Mouse (Mus musculus) liver, embryonic 14.5 days (tissue): ENCODE measurements around the gene Fmnl2. TPM values are rescaled to one million over a fixed set of nuclear protein-coding genes. Genes with fewer than 3 reads are reported as not detected.

Source experiments
- ATAC-seq: fragments of 200-750 bp; cut with Nextera tagmentation; 2 replicates; pipeline ENCODE4 v1.8.0; 2017; ENCODE audit warnings: moderate number of reproducible peaks, mild to moderate bottlenecking, moderate library complexity; ENCODE audit not compliant: insufficient read depth
- DNase-seq, 3 experiments: peaks; one replicate each; pipeline ENCODE4 v3.0.0-alpha.2; 2012 to 2013; ENCODE audit warnings: low read depth in 3 of 3, low spot score in 3 of 3
- H3K27ac ChIP-seq: fragments of 300-500 bp; sonication (generic); 2 replicates; pipeline ENCODE4 v1.5.1; 2014; ENCODE audit warnings: moderate library complexity, mild to moderate bottlenecking, control low read depth, inconsistent platforms
- H3K27me3 ChIP-seq: fragments of 300-500 bp; sonication (generic); 2 replicates; pipeline ENCODE4 v1.6.1; 2014; ENCODE audit warnings: mild to moderate bottlenecking, low read length, moderate library complexity; ENCODE audit not compliant: control insufficient read depth, insufficient read depth
- H3K36me3 ChIP-seq: fragments of 300-500 bp; sonication (generic); replicated peaks from 2 replicates; pipeline ENCODE4 v1.6.1; 2014; ENCODE audit warnings: low read depth; ENCODE audit not compliant: control insufficient read depth, insufficient read depth
- H3K4me1 ChIP-seq, 2 experiments: fragments of 200-500 bp in 1 of 2; fragments of 300-500 bp in 1 of 2; sonication (generic) in 1 of 2; replicated peaks; 2 replicates each; pipeline ENCODE4 v1.6.1; 2012 to 2014; ENCODE audit warnings: antibody characterized with exemption in 1 of 2, inconsistent platforms in 1 of 2, low read length in 1 of 2; ENCODE audit not compliant: control insufficient read depth in 2 of 2, insufficient read depth in 2 of 2
- H3K4me2 ChIP-seq: fragments of 300-500 bp; sonication (generic); 2 replicates; pipeline ENCODE4 v1.6.1; 2014; ENCODE audit warnings: low read depth, mild to moderate bottlenecking, control low read depth, moderate library complexity
- H3K4me3 ChIP-seq, 2 experiments: fragments of 200-500 bp in 1 of 2; fragments of 300-500 bp in 1 of 2; sonication (generic) in 1 of 2; 2 replicates each; pipeline ENCODE4 v1.5.1; 2012 to 2014; ENCODE audit warnings: low read depth in 2 of 2, low read length in 2 of 2, mild to moderate bottlenecking in 2 of 2, control low read depth in 1 of 2, inconsistent platforms in 1 of 2, moderate library complexity in 1 of 2; ENCODE audit not compliant: insufficient read depth in 1 of 2
- H3K9ac ChIP-seq: fragments of 300-500 bp; sonication (generic); replicated peaks from 2 replicates; pipeline ENCODE4 v1.6.1; 2014; ENCODE audit warnings: mild to moderate bottlenecking, control low read depth, moderate library complexity
- H3K9me3 ChIP-seq: fragments of 300-500 bp; sonication (generic); 2 replicates; pipeline ENCODE4 v1.6.1; 2016; ENCODE audit warnings: low read length, mixed read lengths; ENCODE audit not compliant: control insufficient read depth
- CTCF ChIP-seq: IDR thresholded peaks from 2 replicates; pipeline ENCODE4 v1.5.1; 2016; ENCODE audit warnings: antibody characterized with exemption, low read depth, control low read depth
- EP300 ChIP-seq: IDR thresholded peaks from 2 replicates; pipeline ENCODE4 v1.6.1; 2016; ENCODE audit warnings: antibody characterized with exemption, low read depth
- WGBS: fragments of 180-500 bp; shearing (Covaris S2); extraction: QIAGEN DNeasy Blood & Tissue Kit; methylation state at CpG from one replicate; pipeline ENCODE4 v1.1.7; 2014; ENCODE audit not compliant: insufficient replicate concordance; 5-methylcytosine and 5-hydroxymethylcytosine counted together
- polyA plus RNA-seq, 2 experiments: library from polyadenylated mRNA; depleted of rRNA in 1 of 2; stranded (reverse) in 1 of 2; unstranded in 1 of 2; fragments of >200 nt; fragmentation: Nextera tagmentation in 1 of 2; extraction: Ambion mirVana in 1 of 2; gene quantifications; 2 replicates each; pipeline versions ENCODE4 v1.2.1 to v1.2.3; 2012 to 2014

Gene Fmnl2
- polyA plus RNA-seq, 2 experiments = 0.39 to 0.79 TPM

DNA sequence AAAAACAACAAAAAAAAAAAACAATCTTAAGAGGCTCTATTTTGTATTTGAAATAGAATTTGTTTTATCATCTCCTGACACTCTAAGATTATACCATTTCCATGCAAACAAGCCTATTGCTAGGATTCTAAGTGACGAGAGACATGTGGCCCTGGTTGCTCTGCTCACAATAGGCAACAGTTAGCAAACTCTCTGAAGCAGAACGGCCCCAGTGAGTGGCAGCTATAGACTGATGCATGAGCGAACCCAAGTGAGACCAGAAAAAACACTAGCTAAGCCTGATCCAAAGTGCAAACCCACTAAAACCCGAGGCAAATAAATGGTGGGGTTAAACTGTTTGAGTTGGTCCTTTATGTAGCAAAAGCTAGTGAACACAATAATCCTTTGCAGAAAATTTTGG is 18.6 kb upstream of the Fmnl2 start:
- WGBS = 61% methylated on average over 4 of the region's 4 CpGs
- Histone ChIP-seq H3K4me1 (no peaks in the 10 kb centered on the region), H3K27ac (no peak overlapping the region), H3K9ac (no peak overlapping the region), H3K27me3 (no peaks in the 10 kb centered on the region), H3K36me3 (no peaks in the 10 kb centered on the region), H3K9me3 (no peaks in the 10 kb centered on the region), H3K4me3 (no peak overlapping the region), H3K4me2 (no peak overlapping the region)
- ATAC-seq (no peak), DNase-seq (no peak)
- no peak for TF ChIP-seq EP300
- TF ChIP-seq CTCF = no peak

DNA sequence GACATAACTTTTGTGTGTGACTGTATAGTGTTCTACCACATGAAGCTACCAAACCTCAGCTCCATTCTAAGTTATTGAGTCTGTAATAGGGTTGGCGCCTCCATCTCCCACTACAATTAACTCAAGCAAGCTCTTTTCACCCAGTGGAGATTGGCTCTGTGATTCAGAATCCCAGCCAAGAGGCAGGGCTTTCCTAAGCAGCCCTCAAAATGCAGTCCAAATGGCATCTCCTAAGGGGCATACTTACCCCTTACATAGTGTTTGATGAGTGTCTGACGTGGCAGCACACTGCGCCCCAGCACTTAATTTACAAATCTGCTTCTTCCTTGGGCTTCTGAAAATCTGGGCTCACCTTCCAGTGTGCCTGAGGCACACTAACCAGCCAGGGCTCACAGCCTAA is 17.8 kb upstream of the Fmnl2 start:
- no peak overlapping the region for H3K4me3 ChIP-seq
- H3K9me3 ChIP-seq = no peaks in the 10 kb centered on the region
- TF ChIP-seq EP300 = no peak
- no peak for TF ChIP-seq CTCF
- H3K4me1 ChIP-seq = no peaks in the 10 kb centered on the region
- no peak overlapping the region for H3K4me2 ChIP-seq
- DNase-seq = no peak
- WGBS = 71% methylated on average over 3 of the region's 3 CpGs
- ATAC-seq = no peak
- H3K9ac ChIP-seq = no peak overlapping the region
- no peak overlapping the region for H3K27ac ChIP-seq
- no peaks in the 10 kb centered on the region for H3K36me3 ChIP-seq
- H3K27me3 ChIP-seq = no peaks in the 10 kb centered on the region

DNA sequence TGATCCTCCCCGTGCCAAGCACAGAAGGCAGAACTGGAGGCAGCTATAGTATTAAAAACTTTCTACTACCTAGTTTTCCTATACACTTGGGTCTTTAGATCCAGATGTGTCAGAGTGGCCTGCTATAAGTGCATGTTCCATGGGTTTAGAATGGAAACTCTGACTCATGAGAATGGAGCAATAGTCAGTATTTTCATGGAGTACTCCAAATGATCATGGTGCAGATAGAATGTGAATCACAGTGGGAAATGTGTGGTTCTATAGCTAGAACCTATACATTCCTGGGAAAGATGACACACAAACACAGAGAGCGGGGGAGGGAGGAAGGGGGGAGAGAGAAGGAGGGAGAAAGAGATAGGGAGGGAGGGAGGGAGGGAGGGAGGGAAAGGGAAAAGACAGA is 13.8 kb upstream of the Fmnl2 start:
- ATAC-seq = no peak
- H3K4me3 ChIP-seq = no peak overlapping the region
- 67% methylated on average over 2 of the region's 2 CpGs for WGBS
- no peak for TF ChIP-seq EP300
- H3K9ac ChIP-seq = no peak overlapping the region
- H3K36me3 ChIP-seq = no peaks in the 10 kb centered on the region
- H3K9me3 ChIP-seq = no peaks in the 10 kb centered on the region
- no peaks in the 10 kb centered on the region for H3K4me1 ChIP-seq
- no peak for DNase-seq
- no peaks in the 10 kb centered on the region; the same call in 1 of the 2 replicates for H3K27me3 ChIP-seq
- H3K4me2 ChIP-seq = no peak overlapping the region
- no peak overlapping the region for H3K27ac ChIP-seq

DNA sequence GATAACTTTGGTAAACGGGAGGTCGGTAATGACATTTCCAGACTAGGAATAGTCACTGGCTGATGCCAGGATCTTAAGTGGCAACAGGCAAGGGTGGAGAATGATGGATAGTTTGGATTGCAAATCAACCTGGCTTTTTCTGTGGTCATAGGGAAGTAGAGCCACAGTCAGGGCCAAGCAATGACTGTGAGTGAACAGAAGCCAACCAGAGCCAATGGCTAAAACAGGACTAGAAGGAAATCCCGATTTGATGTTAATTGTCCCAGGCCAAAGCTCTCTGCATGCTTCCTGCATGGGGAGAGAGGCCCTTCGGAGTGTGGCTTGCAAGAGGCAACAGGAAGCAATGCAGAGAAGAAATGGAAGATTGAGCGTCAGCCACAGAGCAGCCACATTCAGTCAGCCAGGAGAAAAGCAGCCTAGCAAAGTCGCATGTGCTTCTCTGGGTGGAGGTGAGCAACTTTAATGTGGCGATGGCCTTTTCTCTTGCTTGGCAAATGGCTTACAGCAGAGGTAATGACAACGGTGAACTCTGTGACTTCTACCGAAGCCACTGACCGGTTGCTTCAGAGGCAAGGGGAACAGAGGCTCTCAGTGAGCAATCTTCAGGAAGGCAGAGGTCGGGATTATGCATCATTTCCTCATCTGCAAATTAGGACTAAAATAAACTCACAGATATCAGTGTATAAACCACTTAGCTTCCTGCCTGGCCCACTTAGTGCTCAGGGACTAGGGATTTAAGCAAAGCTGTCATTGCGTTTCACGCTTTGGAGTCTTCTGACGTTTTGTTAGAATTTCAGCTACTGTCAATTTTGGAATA is 12.5 kb upstream of the Fmnl2 start:
- no peak overlapping the region for H3K4me3 ChIP-seq
- no peaks in the 10 kb centered on the region; the same call in 1 of the 2 replicates for H3K27me3 ChIP-seq
- no peaks in the 10 kb centered on the region for H3K36me3 ChIP-seq
- no peaks in the 10 kb centered on the region for H3K4me1 ChIP-seq
- TF ChIP-seq CTCF (no peak), EP300 (no peak)
- ATAC-seq (no peak), DNase-seq (no peak)
- no peak overlapping the region for H3K27ac ChIP-seq
- H3K4me2 ChIP-seq = no peak overlapping the region
- H3K9ac ChIP-seq = no peak overlapping the region
- 33% methylated on average over 14 of the region's 14 CpGs for WGBS
- H3K9me3 ChIP-seq = no peaks in the 10 kb centered on the region

DNA sequence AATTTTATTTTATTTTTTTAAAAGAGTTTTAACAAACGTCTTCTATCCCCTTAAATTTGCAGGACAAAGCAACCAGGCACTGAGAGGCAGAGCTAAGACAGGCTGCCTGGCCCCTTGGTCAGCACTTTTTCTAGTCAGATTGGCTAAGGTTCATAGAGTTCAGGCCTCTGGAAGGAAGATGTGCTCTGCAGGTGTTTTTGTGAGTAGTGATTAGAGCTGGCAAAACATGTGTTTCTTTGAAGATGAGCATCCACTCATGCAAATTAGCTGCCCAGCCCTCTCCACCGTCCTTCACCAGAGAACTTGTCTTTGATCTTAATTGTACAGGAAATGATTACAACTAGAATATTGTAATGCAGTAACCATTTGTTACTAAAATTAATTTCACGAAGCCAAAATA is 11.2 kb upstream of the Fmnl2 start:
- WGBS = 37% methylated on average over 3 of the region's 3 CpGs
- ATAC-seq (no peak), DNase-seq (no peak)
- Histone ChIP-seq H3K4me3 (no peak overlapping the region), H3K9ac (no peak overlapping the region), H3K36me3 (no peaks in the 10 kb centered on the region), H3K4me2 (no peak overlapping the region), H3K27ac (no peak overlapping the region), H3K27me3 (no peaks in the 10 kb centered on the region; the same call in 1 of the 2 replicates), H3K4me1 (no peaks in the 10 kb centered on the region), H3K9me3 (no peaks in the 10 kb centered on the region)
- no peak for TF ChIP-seq EP300
- TF ChIP-seq CTCF = no peak
